Mouse (Mus musculus) C2C12 (cell line): ENCODE measurements around the gene Tbc1d19. TPM values are rescaled to one million over a fixed set of nuclear protein-coding genes. Genes with fewer than 3 reads are reported as not detected.

ENCODE experiments used
- H3K27me3 ChIP-seq: one replicate; pipeline ENCODE4 v1.6.1; 2011; ENCODE audit not compliant: control insufficient read depth, insufficient read depth, insufficient read length
- H3K36me3 ChIP-seq: one replicate; pipeline ENCODE4 v1.6.1; 2011; ENCODE audit not compliant: control insufficient read depth, insufficient read depth
- H3K4me3 ChIP-seq: one replicate; pipeline ENCODE4 v1.5.1; 2011; ENCODE audit warnings: mild to moderate bottlenecking, control low read depth; ENCODE audit not compliant: poor library complexity, insufficient read depth, severe bottlenecking
- H3K79me2 ChIP-seq: one replicate; pipeline ENCODE4 v1.6.1; 2011; ENCODE audit not compliant: control insufficient read depth, insufficient read depth
- H3K79me3 ChIP-seq: one replicate; pipeline ENCODE4 v1.6.1; 2011; ENCODE audit warnings: low read depth, control low read depth
- H3ac ChIP-seq: one replicate; pipeline ENCODE3; 2011; ENCODE audit warnings: low read depth; ENCODE audit not compliant: control insufficient read depth, insufficient read length
- CEBPB ChIP-seq: IDR thresholded peaks from one replicate; pipeline ENCODE4 v1.6.1; 2011; ENCODE audit warnings: low read depth, mild to moderate bottlenecking, control low read depth, moderate library complexity
- CTCF ChIP-seq: IDR thresholded peaks from one replicate; pipeline ENCODE4 v1.5.1; 2011; ENCODE audit not compliant: control insufficient read depth, insufficient read depth, insufficient read length
- FOSL1 ChIP-seq: IDR thresholded peaks from one replicate; pipeline ENCODE4 v1.8.0; 2011; ENCODE audit warnings: mild to moderate bottlenecking, low read length; ENCODE audit not compliant: poor library complexity, insufficient read depth, severe bottlenecking
- MAX ChIP-seq: IDR thresholded peaks from one replicate; pipeline ENCODE4 v1.6.1; 2011; ENCODE audit warnings: mild to moderate bottlenecking, control low read depth
- MYOD1 ChIP-seq: IDR thresholded peaks from one replicate; pipeline ENCODE4 v1.6.1; 2011; ENCODE audit warnings: low read depth; ENCODE audit not compliant: control insufficient read depth, insufficient read length
- MYOG ChIP-seq: IDR thresholded peaks from one replicate; pipeline ENCODE4 v1.6.1; 2011; ENCODE audit not compliant: control insufficient read depth, insufficient read length; ENCODE audit errors: extremely low read depth
- USF1 ChIP-seq: IDR thresholded peaks from one replicate; pipeline ENCODE4 v1.6.1; 2011; ENCODE audit warnings: low read depth, mild to moderate bottlenecking, control low read depth, moderate library complexity
- polyA plus RNA-seq: library from polyadenylated mRNA; unstranded; fragments of >200 nt; fragmentation: generic; extraction: Trizol; gene quantifications from one replicate; pipeline ENCODE4 v1.2.1, GENCODE M21; 2012; ENCODE audit warnings: missing spikeins

The Tbc1d19 gene
- polyA plus RNA-seq, 1 experiment = 10.4 TPM

- no peak for TF ChIP-seq MAX
- TF ChIP-seq CTCF = no peak
- no peak for TF ChIP-seq MYOD1
- no peak for TF ChIP-seq USF1
- no peak for TF ChIP-seq MYOG
- no peak for TF ChIP-seq FOSL1
- no peak for TF ChIP-seq CEBPB
These were observed 71.3 kb downstream of the Tbc1d19 start for GRCm38 (mm10) chr5:53880724-53881123.

GRCm38 (mm10) chr5:53881381-53881990 lies 72.1 kb downstream of the Tbc1d19 start:
- no peaks in the 10 kb centered on the region for H3K79me3 ChIP-seq
- no peak for TF ChIP-seq USF1
- TF ChIP-seq MYOG = no peak
- TF ChIP-seq CTCF = no peak
- TF ChIP-seq FOSL1 = no peak
- no peak for TF ChIP-seq CEBPB
- TF ChIP-seq MAX = no peak
- no peak for TF ChIP-seq MYOD1
- no peaks in the 10 kb centered on the region for H3K79me2 ChIP-seq
- H3K36me3 ChIP-seq = peaks cover 3% of the 10 kb centered on the region
- H3K4me3 ChIP-seq = no peak overlapping the region
- H3ac ChIP-seq = no peak overlapping the region
- no peaks in the 10 kb centered on the region for H3K27me3 ChIP-seq

More at GRCm38 (mm10) chr5:53880724-53881123, 71.3 kb downstream of the Tbc1d19 start:
- Histone ChIP-seq H3K36me3 (peaks cover 4% of the 10 kb centered on the region), H3K27me3 (no peaks in the 10 kb centered on the region), H3K79me2 (no peaks in the 10 kb centered on the region), H3K4me3 (no peak overlapping the region), H3ac (no peak overlapping the region), H3K79me3 (no peaks in the 10 kb centered on the region)

- Histone ChIP-seq H3ac (no peak overlapping the region), H3K79me2 (no peaks in the 10 kb centered on the region), H3K79me3 (no peaks in the 10 kb centered on the region), H3K36me3 (peaks cover 16% of the 10 kb centered on the region), H3K4me3 (no peak overlapping the region), H3K27me3 (no peaks in the 10 kb centered on the region)
- TF ChIP-seq CTCF (no peak), USF1 (no peak)
These were observed 92.0 kb downstream of the Tbc1d19 start for GRCm38 (mm10) chr5:53901406-53901805.

GRCm38 (mm10) chr5:53902757-53903156 lies 93.4 kb downstream of the Tbc1d19 start:
- TF ChIP-seq MAX (no peak), CTCF (no peak), FOSL1 (no peak), MYOG (no peak), USF1 (no peak)
- Histone ChIP-seq H3K27me3 (no peaks in the 10 kb centered on the region), H3K4me3 (no peak overlapping the region), H3K79me3 (no peaks in the 10 kb centered on the region), H3K79me2 (no peaks in the 10 kb centered on the region), H3K36me3 (peaks cover 13% of the 10 kb centered on the region), H3ac (no peak overlapping the region)

DNA sequence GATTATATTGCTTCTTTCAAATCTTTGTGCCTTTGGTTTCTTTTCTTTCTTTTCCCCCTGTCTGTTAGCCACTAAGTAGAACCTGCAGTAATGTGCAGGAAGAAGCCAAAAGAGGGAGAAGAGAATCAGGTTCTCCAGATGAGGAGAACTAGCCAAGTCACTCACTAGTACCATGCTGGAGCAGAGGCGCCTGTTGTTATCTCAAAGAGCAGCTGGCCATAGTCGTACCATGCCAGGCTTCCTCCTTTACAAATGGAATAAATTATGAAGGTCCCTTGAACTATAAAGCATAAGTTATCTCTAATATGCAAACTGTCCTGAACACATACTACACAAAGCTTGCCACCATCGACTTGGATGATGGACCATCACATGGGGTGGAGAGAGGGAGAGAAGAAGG lies 99.8 kb downstream of the Tbc1d19 start:
- no peak overlapping the region for H3ac ChIP-seq
- H3K36me3 ChIP-seq = peaks cover 1% of the 10 kb centered on the region
- no peaks in the 10 kb centered on the region for H3K79me3 ChIP-seq
- TF ChIP-seq FOSL1 (no peak), CTCF (no peak), MYOD1 (no peak), USF1 (no peak), MYOG (no peak), CEBPB (no peak), MAX (no peak)
- H3K27me3 ChIP-seq = no peaks in the 10 kb centered on the region
- no peaks in the 10 kb centered on the region for H3K79me2 ChIP-seq
- H3K4me3 ChIP-seq = no peak overlapping the region

DNA sequence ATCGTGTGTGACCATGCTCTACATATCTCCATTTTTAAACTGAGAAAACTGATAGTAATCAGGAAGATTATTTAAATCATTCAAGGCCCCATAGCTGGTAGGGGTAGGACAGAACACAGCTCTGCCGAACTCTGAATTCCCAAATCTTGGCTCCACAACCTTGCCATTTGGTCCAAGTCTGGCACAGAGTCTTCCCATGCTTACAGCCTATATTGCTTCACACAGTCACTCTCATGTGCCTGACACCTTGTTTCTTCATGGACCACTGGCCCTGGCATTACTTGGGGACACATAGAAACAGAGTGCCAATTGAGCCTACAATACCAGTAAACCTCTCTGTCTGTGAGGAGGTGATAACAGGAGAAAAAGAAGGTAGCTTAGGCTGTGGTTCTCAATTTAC lies 111.0 kb downstream of the Tbc1d19 start:
- Histone ChIP-seq H3K27me3 (no peaks in the 10 kb centered on the region), H3K79me3 (no peaks in the 10 kb centered on the region), H3K4me3 (no peak overlapping the region), H3K36me3 (no peaks in the 10 kb centered on the region), H3K79me2 (no peaks in the 10 kb centered on the region), H3ac (no peak overlapping the region)
- TF ChIP-seq CTCF (no peak), MYOG (no peak), MYOD1 (no peak), USF1 (no peak)
